Mouse (Mus musculus) E14TG2a.4 (cell line): ENCODE data around the gene Serinc3.

Experiments
- H3K27me3 ChIP-seq: 2 replicates; pipeline ENCODE4 v1.6.1; 2014; ENCODE audit warnings: low read length, control low read depth; ENCODE audit not compliant: insufficient read depth
- H3K36me3 ChIP-seq: 2 replicates; pipeline ENCODE4 v1.6.1; 2014; ENCODE audit warnings: low read length, control low read depth; ENCODE audit not compliant: insufficient read depth
- H3K4me1 ChIP-seq: replicated peaks from 2 replicates; pipeline ENCODE4 v1.6.1; 2014; ENCODE audit warnings: low read depth, low read length, control low read depth
- H3K4me3 ChIP-seq: replicated peaks from 2 replicates; pipeline ENCODE4 v1.5.1; 2014; ENCODE audit warnings: mild to moderate bottlenecking, low read length
- H3K9me3 ChIP-seq: 2 replicates; pipeline ENCODE4 v1.6.1; 2014; ENCODE audit warnings: low read length, control low read depth
- CTCF ChIP-seq: conservative IDR thresholded peaks from 2 replicates; pipeline ENCODE4 v1.5.1; 2014; ENCODE audit warnings: low read length
- NANOG ChIP-seq: IDR thresholded peaks from 2 replicates; pipeline ENCODE4 v1.6.1; 2014; ENCODE audit warnings: borderline replicate concordance, low read length, mixed read lengths
- POU5F1 ChIP-seq: IDR thresholded peaks from 2 replicates; pipeline ENCODE4 v1.6.1; 2014; ENCODE audit warnings: low read length, borderline replicate concordance

Gene Serinc3

GRCm38 (mm10) chr2:163686886-163687285 lies 42.0 kb upstream of the Serinc3 start:
- Histone ChIP-seq H3K9me3 (no peaks in the 10 kb centered on the region), H3K4me1 (no peaks in the 10 kb centered on the region), H3K27me3 (no peaks in the 10 kb centered on the region), H3K36me3 (no peaks in the 10 kb centered on the region), H3K4me3 (no peak overlapping the region)
- no peak for TF ChIP-seq NANOG

- no peaks in the 10 kb centered on the region for H3K9me3 ChIP-seq
- TF ChIP-seq POU5F1 (no peak), CTCF (no peak), NANOG (no peak)
- H3K4me1 ChIP-seq, result no peaks in the 10 kb centered on the region
Measured at GRCm38 (mm10) chr2:163686233-163686632, 41.3 kb upstream of the Serinc3 start.

GRCm38 (mm10) chr2:163685761-163686200 lies 40.9 kb upstream of the Serinc3 start:
- Histone ChIP-seq H3K4me1 (no peaks in the 10 kb centered on the region), H3K27me3 (no peaks in the 10 kb centered on the region), H3K4me3 (no peak overlapping the region), H3K9me3 (no peaks in the 10 kb centered on the region), H3K36me3 (no peaks in the 10 kb centered on the region)
- TF ChIP-seq POU5F1 (no peak), NANOG (no peak), CTCF (no peak)

More at GRCm38 (mm10) chr2:163686233-163686632, 41.3 kb upstream of the Serinc3 start:
- Histone ChIP-seq H3K36me3 (no peaks in the 10 kb centered on the region), H3K4me3 (no peak overlapping the region), H3K27me3 (no peaks in the 10 kb centered on the region)

GRCm38 (mm10) chr2:163685287-163685686 lies 40.4 kb upstream of the Serinc3 start:
- Histone ChIP-seq H3K9me3 (no peaks in the 10 kb centered on the region), H3K36me3 (no peaks in the 10 kb centered on the region), H3K4me3 (no peak overlapping the region), H3K27me3 (no peaks in the 10 kb centered on the region), H3K4me1 (no peaks in the 10 kb centered on the region)
- TF ChIP-seq POU5F1 (no peak), CTCF (no peak), NANOG (no peak)

- no peaks in the 10 kb centered on the region for H3K27me3 ChIP-seq
- TF ChIP-seq CTCF, result no peak
- no peak for TF ChIP-seq POU5F1
- TF ChIP-seq NANOG, result no peak
- H3K4me1 ChIP-seq, result no peaks in the 10 kb centered on the region
- H3K36me3 ChIP-seq, result no peaks in the 10 kb centered on the region
- no peaks in the 10 kb centered on the region for H3K9me3 ChIP-seq
- H3K4me3 ChIP-seq, result no peak overlapping the region
Measured at GRCm38 (mm10) chr2:163682344-163682743, 37.4 kb upstream of the Serinc3 start.

- Histone ChIP-seq H3K27me3 (no peaks in the 10 kb centered on the region), H3K4me1 (0 out of 2 replicates have a peak, but pooled peaks cover 2% of the 10 kb centered on the region), H3K36me3 (no peaks in the 10 kb centered on the region), H3K4me3 (no peak overlapping the region), H3K9me3 (no peaks in the 10 kb centered on the region)
- TF ChIP-seq CTCF (no peak), POU5F1 (no peak), NANOG (no peak)
Measured at GRCm38 (mm10) chr2:163676745-163677144, 31.8 kb upstream of the Serinc3 start.

GRCm38 (mm10) chr2:163676321-163676720 lies 31.4 kb upstream of the Serinc3 start:
- no peaks in the 10 kb centered on the region for H3K27me3 ChIP-seq
- 0 out of 2 replicates have a peak, but pooled peaks cover 2% of the 10 kb centered on the region for H3K4me1 ChIP-seq
- H3K36me3 ChIP-seq, result no peaks in the 10 kb centered on the region
- H3K9me3 ChIP-seq, result no peaks in the 10 kb centered on the region
- TF ChIP-seq CTCF (no peak), POU5F1 (no peak), NANOG (no peak)
- H3K4me3 ChIP-seq, result no peak overlapping the region

GRCm38 (mm10) chr2:163675662-163676061 lies 30.7 kb upstream of the Serinc3 start:
- no peak overlapping the region for H3K4me3 ChIP-seq
- no peaks in the 10 kb centered on the region for H3K9me3 ChIP-seq
- no peaks in the 10 kb centered on the region for H3K27me3 ChIP-seq
- 0 out of 2 replicates have a peak, but pooled peaks cover 2% of the 10 kb centered on the region for H3K4me1 ChIP-seq
- H3K36me3 ChIP-seq, result no peaks in the 10 kb centered on the region
- TF ChIP-seq CTCF, result no peak
- no peak for TF ChIP-seq POU5F1
- no peak for TF ChIP-seq NANOG

- TF ChIP-seq CTCF, result no peak
- no peak for TF ChIP-seq POU5F1
- TF ChIP-seq NANOG, result no peak
- Histone ChIP-seq H3K4me3 (no peak overlapping the region), H3K27me3 (no peaks in the 10 kb centered on the region), H3K36me3 (no peaks in the 10 kb centered on the region), H3K9me3 (no peaks in the 10 kb centered on the region), H3K4me1 (0 out of 2 replicates have a peak, but pooled peaks cover 2% of the 10 kb centered on the region)
Measured at GRCm38 (mm10) chr2:163675144-163675619, 30.3 kb upstream of the Serinc3 start.
